Mouse (Mus musculus) liver, postnatal 0 days (tissue): ENCODE data around the gene Cox7a1.

Experiments
- CTCF ChIP-seq: sonication (generic); IDR thresholded peaks from 2 replicates; pipeline ENCODE4 v1.5.1; 2016; ENCODE audit warnings: antibody characterized with exemption, low read depth
- EP300 ChIP-seq: IDR thresholded peaks from 2 replicates; pipeline ENCODE4 v1.6.1; 2016; ENCODE audit warnings: antibody characterized with exemption, low read depth, mild to moderate bottlenecking

GRCm38 (mm10) chr7:30224206-30224605, 40.3 kb downstream of the Cox7a1 start:
- TF ChIP-seq CTCF (no peak), EP300 (no peak)
